Mouse (Mus musculus) liver, postnatal 0 days (tissue): ENCODE results near the gene Nfatc2.

ENCODE experiments used
- CTCF ChIP-seq: sonication (generic); IDR thresholded peaks from 2 replicates; pipeline ENCODE4 v1.5.1; 2016; ENCODE audit warnings: antibody characterized with exemption, low read depth
- EP300 ChIP-seq: IDR thresholded peaks from 2 replicates; pipeline ENCODE4 v1.6.1; 2016; ENCODE audit warnings: antibody characterized with exemption, low read depth, mild to moderate bottlenecking

DNA sequence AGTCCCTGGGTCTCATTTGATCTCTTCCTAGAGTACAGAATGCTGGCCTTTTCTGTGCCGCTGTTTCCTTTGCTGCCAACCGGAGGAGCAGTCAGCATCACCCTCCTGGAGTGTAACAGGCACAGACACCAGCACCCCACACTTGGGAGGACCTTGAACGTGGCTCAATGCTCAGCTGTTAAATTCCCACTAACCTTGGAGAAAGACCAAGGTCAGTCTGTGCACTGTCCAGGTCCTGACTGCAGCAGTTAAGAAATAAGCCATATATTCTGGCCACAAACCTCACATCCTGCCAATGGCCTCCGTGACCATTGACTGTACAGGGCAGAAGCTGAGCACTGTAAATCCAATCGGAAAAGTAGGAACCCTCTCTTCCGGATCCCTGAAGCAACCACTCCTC lies 7.8 kb downstream of the Nfatc2 start:
- TF ChIP-seq CTCF (no peak), EP300 (no peak)
